Mouse (Mus musculus) E14TG2a.4 (cell line): ENCODE results near the gene Cd81.

Source experiments
- CTCF ChIP-seq: conservative IDR thresholded peaks from 2 replicates; pipeline ENCODE4 v1.5.1; 2014; ENCODE audit warnings: low read length
- NANOG ChIP-seq: IDR thresholded peaks from 2 replicates; pipeline ENCODE4 v1.6.1; 2014; ENCODE audit warnings: borderline replicate concordance, low read length, mixed read lengths

DNA sequence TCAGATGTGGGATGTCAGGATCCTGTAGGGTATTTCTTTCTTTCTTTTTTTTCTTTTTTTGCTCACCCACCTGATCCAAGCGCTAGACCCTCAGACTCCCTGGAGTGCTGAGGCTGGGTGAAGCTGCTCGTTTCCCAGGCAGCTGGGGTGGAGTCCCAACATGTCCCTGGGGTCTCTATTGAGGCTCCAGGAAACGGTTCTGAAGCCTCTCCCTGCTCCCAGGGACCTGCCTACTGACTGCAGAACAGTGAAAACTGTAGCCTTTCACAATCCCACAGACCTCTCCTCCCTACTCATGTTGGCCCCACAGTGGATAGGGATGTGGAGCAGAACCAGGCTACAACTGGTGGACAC, 2.0 kb downstream of the Cd81 start:
- TF ChIP-seq CTCF (no peak), NANOG (no peak)
